27 mouse cellular contexts compared by ENCODE assay signal in genomic region chr13:93234267-93235039, GRCm38 (mm10). TPM values are rescaled to one million over a fixed set of nuclear protein-coding genes. Genes with fewer than 3 reads are reported as not detected.
DNase-seq lines count a peak whose midpoint lies in the region; ATAC-seq and TF ChIP-seq lines count a peak whose summit lies in the region.
"Had no signal": no experiment of that assay in that cellular context is flagged by ENCODE, and none has a peak within 500 bp of the region (broad histone marks: within the 10 kb centered on the region; RNA-seq: fewer than 3 reads in every experiment).

No protein-coding gene starts in this region.

- H3K4me1 ChIP-seq in kidney, adult 2 months (ENCODE audit: control insufficient read depth, insufficient read depth, low read length) = peaks cover 7% of the 10 kb centered on the region; the same call in 1 of the 2 replicates
- peaks cover 14% of the 10 kb centered on the region for H3K4me1 ChIP-seq in liver, adult 2 months (ENCODE audit: control insufficient read depth, insufficient read depth, low read length)
- peaks cover 37% of the 10 kb centered on the region for H3K4me1 ChIP-seq in liver, embryonic 15.5 days (replicated peaks)
- H3K4me1 ChIP-seq in liver, embryonic 16.5 days (ENCODE audit: control insufficient read depth, low read depth, low read length) = peaks cover 19% of the 10 kb centered on the region
- H3K4me1 ChIP-seq in hindbrain, embryonic 10.5 days (replicated peaks) = no peaks in the 10 kb centered on the region
- H3K4me1 ChIP-seq: embryonic facial prominence, embryonic 10.5 days; embryonic facial prominence, embryonic 13.5 days; forebrain, embryonic 12.5 days; forebrain, embryonic 15.5 days; hindbrain, embryonic 13.5 days had no signal

- TF ChIP-seq POLR2A in kidney, adult 2 months (IDR thresholded peaks at IDR 0.05; ENCODE audit: low read depth, low read length) = no peak
- no peak for TF ChIP-seq POLR2A in liver, adult 2 months (IDR thresholded peaks at IDR 0.05; ENCODE audit: extremely low read depth, insufficient read depth, low read length)

- WGBS in kidney, adult 2 months = 82% methylated on average over 4 of the region's 4 CpGs
- WGBS in liver, adult 2 months = 21% methylated on average over 4 of the region's 4 CpGs
- 68% methylated on average over 4 of the region's 4 CpGs for WGBS in liver, embryonic 15.5 days (ENCODE audit: insufficient replicate concordance)
- WGBS in liver, embryonic 16.5 days (ENCODE audit: insufficient replicate concordance) = 62% methylated on average over 4 of the region's 4 CpGs
- 84% methylated on average over 4 of the region's 4 CpGs for WGBS in hindbrain, embryonic 10.5 days

- H3K27me3 ChIP-seq in kidney, adult 2 months (replicated peaks; ENCODE audit: control insufficient read depth, insufficient read depth, low read length) = no peaks in the 10 kb centered on the region
- H3K27me3 ChIP-seq in liver, adult 2 months (ENCODE audit: control insufficient read depth, insufficient read depth, low read length) = no peaks in the 10 kb centered on the region
- H3K27me3 ChIP-seq in liver, embryonic 15.5 days = no peaks in the 10 kb centered on the region
- H3K27me3 ChIP-seq in liver, embryonic 16.5 days (ENCODE audit: control insufficient read depth, insufficient read depth, low read depth, low read length) = no peaks in the 10 kb centered on the region
- no peaks in the 10 kb centered on the region for H3K27me3 ChIP-seq in hindbrain, embryonic 10.5 days (ENCODE audit: insufficient read depth, poor library complexity, severe bottlenecking)
- H3K27me3 ChIP-seq: embryonic facial prominence, embryonic 13.5 days; forebrain, embryonic 12.5 days; forebrain, embryonic 15.5 days; heart, embryonic 13.5 days; hindbrain, embryonic 13.5 days had no signal

- peak; percentile 52 for DNase-seq in kidney, adult 2 months
- DNase-seq in kidney, adult 18-20 months = no peak
- peak; percentile 90 for DNase-seq in liver, adult 2 months (ENCODE audit: extremely low read depth, low read depth, low spot score)
- no peak for DNase-seq in liver
- DNase-seq in cerebellum, adult 8-10 months = no peak
- no peak for DNase-seq in hindbrain, embryonic 10.5 days (ENCODE audit: low spot score)
- DNase-seq: adrenal gland, adult 2 months; adrenal gland, postnatal 14 days; cerebellum, adult 11 months; cerebellum, adult 2 months; cerebellum, postnatal 10 days; cerebellum, postnatal 36 days; embryo, embryonic 11 days; gastrocnemius, postnatal 25 days; heart, adult 2 months; heart, postnatal 14 days had no signal

- H3K27ac ChIP-seq in kidney, adult 2 months (ENCODE audit: insufficient read depth, low read depth, low read length) = no peak overlapping the region
- peak overlapping the region; percentile 75 for H3K27ac ChIP-seq in liver, adult 2 months (replicated peaks; ENCODE audit: insufficient read depth, low read depth, low read length)
- peak overlapping the region; percentile 25; the same call in 1 of the 2 replicates for H3K27ac ChIP-seq in liver, embryonic 15.5 days (replicated peaks)
- H3K27ac ChIP-seq in liver, embryonic 16.5 days (ENCODE audit: low read length) = peak overlapping the region; percentile 50
- no peak overlapping the region for H3K27ac ChIP-seq in hindbrain, embryonic 10.5 days
- H3K27ac ChIP-seq: embryonic facial prominence, embryonic 10.5 days; embryonic facial prominence, embryonic 13.5 days; forebrain, embryonic 12.5 days; forebrain, embryonic 15.5 days; heart, adult 2 months; heart, embryonic 10.5 days; heart, embryonic 13.5 days; hindbrain, embryonic 13.5 days had no signal

- H3K9me3 ChIP-seq in liver, embryonic 15.5 days (replicated peaks) = no peaks in the 10 kb centered on the region
- no peaks in the 10 kb centered on the region for H3K9me3 ChIP-seq in liver, embryonic 16.5 days (replicated peaks; ENCODE audit: control insufficient read depth, low read length)
- H3K9me3 ChIP-seq in hindbrain, embryonic 10.5 days = no peaks in the 10 kb centered on the region
- H3K9me3 ChIP-seq: embryonic facial prominence, embryonic 10.5 days; embryonic facial prominence, embryonic 13.5 days; forebrain, embryonic 12.5 days; forebrain, embryonic 15.5 days; heart, embryonic 10.5 days; heart, embryonic 13.5 days; hindbrain, embryonic 13.5 days had no signal

- no peak overlapping the region for H3K9ac ChIP-seq in liver, adult 2 months (ENCODE audit: low read depth, low read length)
- H3K9ac ChIP-seq in liver, embryonic 15.5 days = no peak overlapping the region
- H3K9ac ChIP-seq in liver, embryonic 16.5 days (ENCODE audit: low read depth, low read length) = no peak overlapping the region
- H3K9ac ChIP-seq: embryonic facial prominence, embryonic 13.5 days; forebrain, embryonic 12.5 days; forebrain, embryonic 15.5 days; heart, embryonic 13.5 days; hindbrain, embryonic 13.5 days had no signal

- no peaks in the 10 kb centered on the region for H3K36me3 ChIP-seq in kidney, adult 2 months (ENCODE audit: control insufficient read depth, insufficient read depth, low read length)
- H3K36me3 ChIP-seq in liver, adult 2 months (ENCODE audit: control insufficient read depth, insufficient read depth, low read length) = no peaks in the 10 kb centered on the region
- no peaks in the 10 kb centered on the region for H3K36me3 ChIP-seq in liver, embryonic 15.5 days (replicated peaks)
- no peaks in the 10 kb centered on the region for H3K36me3 ChIP-seq in liver, embryonic 16.5 days (ENCODE audit: control insufficient read depth, insufficient read depth)
- no peaks in the 10 kb centered on the region for H3K36me3 ChIP-seq in hindbrain, embryonic 10.5 days
- H3K36me3 ChIP-seq: embryonic facial prominence, embryonic 10.5 days; embryonic facial prominence, embryonic 13.5 days; forebrain, embryonic 12.5 days; forebrain, embryonic 15.5 days; heart, embryonic 10.5 days; heart, embryonic 13.5 days; hindbrain, embryonic 13.5 days had no signal

- TF ChIP-seq CTCF in kidney, adult 2 months (conservative IDR thresholded peaks at IDR 0.05; ENCODE audit: insufficient read depth, insufficient read length, low read depth, low read length) = no peak
- TF ChIP-seq CTCF in liver, adult 2 months (IDR thresholded peaks at IDR 0.05; ENCODE audit: low read depth, low read length) = no peak

- peak; percentile 55 for ATAC-seq in liver, embryonic 15.5 days (ENCODE audit: insufficient read depth)
- peak; percentile 80 for ATAC-seq in liver, embryonic 16.5 days (ENCODE audit: low read depth)
- ATAC-seq: CD4-positive, CD25-positive, alpha-beta regulatory T cell, adult 4 months; forebrain, embryonic 15.5 days had no signal

- H3K79me2 ChIP-seq in liver, adult 2 months (ENCODE audit: control insufficient read depth, insufficient read depth, low read length) = no peaks in the 10 kb centered on the region

- no peak overlapping the region for H3K4me2 ChIP-seq in liver, embryonic 15.5 days
- H3K4me2 ChIP-seq in liver, embryonic 16.5 days (ENCODE audit: low read depth, low read length) = no peak overlapping the region
- H3K4me2 ChIP-seq: embryonic facial prominence, embryonic 13.5 days; forebrain, embryonic 12.5 days; forebrain, embryonic 15.5 days; heart, embryonic 13.5 days; hindbrain, embryonic 13.5 days had no signal

- no peak overlapping the region for H3K4me3 ChIP-seq in kidney, adult 2 months (ENCODE audit: insufficient read depth, low read depth, low read length)
- no peak overlapping the region for H3K4me3 ChIP-seq in liver, adult 2 months (ENCODE audit: insufficient read depth, low read depth, low read length)
- H3K4me3 ChIP-seq in liver, embryonic 15.5 days (replicated peaks) = no peak overlapping the region
- H3K4me3 ChIP-seq in liver, embryonic 16.5 days (ENCODE audit: low read depth, low read length) = no peak overlapping the region
- no peak overlapping the region for H3K4me3 ChIP-seq in hindbrain, embryonic 10.5 days
- H3K4me3 ChIP-seq: embryonic facial prominence, embryonic 10.5 days; embryonic facial prominence, embryonic 13.5 days; erythroblast, embryonic 14.5 days; forebrain, embryonic 12.5 days; forebrain, embryonic 15.5 days; heart, adult 2 months; heart, embryonic 10.5 days; heart, embryonic 13.5 days; hindbrain, embryonic 13.5 days had no signal

RNA-seq across cellular contexts. Expression of gene Tent2, which starts 42.3 kb away (rescaled TPM):
- 10.9 and 15.9 TPM in 2 replicates for polyA plus RNA-seq in kidney, adult 2 months (2012; rRNA removed)
- 25.0 and 25.8 TPM in 2 replicates for total RNA-seq in liver, adult 2 months (2014; rRNA removed)
- 9.3 and 10.0 TPM in 2 replicates for polyA plus RNA-seq in liver, adult 2 months (2012; rRNA removed)
- polyA plus RNA-seq in liver, embryonic 15.5 days (2015; fragmentation: Nextera tagmentation; extraction: Ambion mirVana) = 31.7 and 33.8 TPM in 2 replicates
- polyA plus RNA-seq in liver, embryonic 16.5 days (2015; fragmentation: Nextera tagmentation; extraction: Ambion mirVana) = 30.3 and 30.8 TPM in 2 replicates
- 55.5 and 60.5 TPM in 2 replicates for polyA plus RNA-seq in hindbrain, embryonic 10.5 days (2016; fragmentation: Nextera tagmentation; extraction: Ambion mirVana)

Comparison
In these comparisons a context has a peak if more than half of its experiments do, and no peak if none do; other contexts are left out.
1. DNase-seq: peak in kidney, adult 2 months (single experiment) and liver, adult 2 months (single experiment); none in kidney, adult 18-20 months (single experiment), liver (single experiment), cerebellum, adult 8-10 months (single experiment) and hindbrain, embryonic 10.5 days (single experiment).
2. H3K27ac ChIP-seq: peak in liver, adult 2 months (single experiment), liver, embryonic 15.5 days (single experiment) and liver, embryonic 16.5 days (single experiment); none in kidney, adult 2 months (single experiment) and hindbrain, embryonic 10.5 days (single experiment).